Mouse (Mus musculus): ENCODE results near the gene Wdr35.

GRCm38 (mm10) chr12:8928766-8929165 is 44.9 kb upstream of the Wdr35 start:
- TF ChIP-seq CTCF (IDR thresholded peaks at IDR 0.05; ENCODE audit: extremely low read depth, insufficient read length, insufficient replicate concordance, low read depth, low read length) (no peak), POLR2A (IDR thresholded peaks at IDR 0.05; ENCODE audit: low read depth, low read length) (no peak)
